Mouse (Mus musculus): ENCODE results near the gene Iqschfp. TPM values are rescaled to one million over a fixed set of nuclear protein-coding genes. Genes with fewer than 3 reads are reported as not detected.

Iqschfp gene
- total and polyA plus RNA-seq, 2 experiments from 2014 or later: not detected

GRCm38 (mm10) chr3:68239887-68240286 lies 347.9 kb downstream of the Iqschfp start:
- H3K9ac ChIP-seq (replicated peaks; ENCODE audit: low read depth, low read length): no peak overlapping the region
- no peaks in the 10 kb centered on the region for H3K4me1 ChIP-seq (ENCODE audit: control insufficient read depth, insufficient read depth)
- no peak for ATAC-seq (ENCODE audit: insufficient read depth, low read depth)
- H3K9me3 ChIP-seq (replicated peaks; ENCODE audit: control insufficient read depth, low read length): no peaks in the 10 kb centered on the region
- TF ChIP-seq EP300 (IDR thresholded peaks at IDR 0.05; ENCODE audit: low read depth) (no peak), CTCF (IDR thresholded peaks at IDR 0.05; ENCODE audit: low read depth) (no peak)
- no peak overlapping the region for H3K27ac ChIP-seq (ENCODE audit: low read depth)
- H3K4me2 ChIP-seq (ENCODE audit: low read depth, low read length): no peak overlapping the region
- H3K27me3 ChIP-seq (ENCODE audit: control insufficient read depth, insufficient read depth, low read length): no peaks in the 10 kb centered on the region
- 71% methylated on average over 2 of the region's 2 CpGs for WGBS
- DNase-seq (ENCODE audit: low spot score): no peak
- no peak overlapping the region for H3K4me3 ChIP-seq (ENCODE audit: low read depth, low read length)
- no peaks in the 10 kb centered on the region for H3K36me3 ChIP-seq (replicated peaks; ENCODE audit: control insufficient read depth, insufficient read depth, low read length)

- Histone ChIP-seq H3K4me1 (ENCODE audit: control insufficient read depth, insufficient read depth) (no peaks in the 10 kb centered on the region), H3K9me3 (replicated peaks; ENCODE audit: control insufficient read depth, low read length) (no peaks in the 10 kb centered on the region), H3K4me2 (ENCODE audit: low read depth, low read length) (no peak overlapping the region), H3K27ac (ENCODE audit: low read depth) (no peak overlapping the region), H3K9ac (replicated peaks; ENCODE audit: low read depth, low read length) (no peak overlapping the region), H3K4me3 (ENCODE audit: low read depth, low read length) (no peak overlapping the region), H3K36me3 (replicated peaks; ENCODE audit: control insufficient read depth, insufficient read depth, low read length) (no peaks in the 10 kb centered on the region), H3K27me3 (ENCODE audit: control insufficient read depth, insufficient read depth, low read length) (no peaks in the 10 kb centered on the region)
- whole genome bisulfite sequencing: 55% methylated on average over 3 of the region's 3 CpGs
- no peak for DNase-seq (ENCODE audit: low spot score)
- TF ChIP-seq EP300 (IDR thresholded peaks at IDR 0.05; ENCODE audit: low read depth) (no peak), CTCF (IDR thresholded peaks at IDR 0.05; ENCODE audit: low read depth) (no peak)
- ATAC-seq (ENCODE audit: insufficient read depth, low read depth): no peak
Measured at GRCm38 (mm10) chr3:68243239-68243638, 351.2 kb downstream of the Iqschfp start.

- Histone ChIP-seq H3K9ac (replicated peaks; ENCODE audit: low read depth, low read length) (no peak overlapping the region), H3K4me1 (ENCODE audit: control insufficient read depth, insufficient read depth) (no peaks in the 10 kb centered on the region), H3K27me3 (ENCODE audit: control insufficient read depth, insufficient read depth, low read length) (no peaks in the 10 kb centered on the region), H3K4me2 (ENCODE audit: low read depth, low read length) (no peak overlapping the region), H3K4me3 (ENCODE audit: low read depth, low read length) (no peak overlapping the region), H3K36me3 (replicated peaks; ENCODE audit: control insufficient read depth, insufficient read depth, low read length) (no peaks in the 10 kb centered on the region), H3K9me3 (replicated peaks; ENCODE audit: control insufficient read depth, low read length) (no peaks in the 10 kb centered on the region), H3K27ac (ENCODE audit: low read depth) (no peak overlapping the region)
- ATAC-seq (ENCODE audit: insufficient read depth, low read depth) (no peak), DNase-seq (ENCODE audit: low spot score) (no peak)
- TF ChIP-seq CTCF (IDR thresholded peaks at IDR 0.05; ENCODE audit: low read depth) (no peak), EP300 (IDR thresholded peaks at IDR 0.05; ENCODE audit: low read depth) (no peak)
- 41% methylated on average over 4 of the region's 4 CpGs for WGBS
Measured at GRCm38 (mm10) chr3:68246154-68246553, 354.1 kb downstream of the Iqschfp start.

DNA sequence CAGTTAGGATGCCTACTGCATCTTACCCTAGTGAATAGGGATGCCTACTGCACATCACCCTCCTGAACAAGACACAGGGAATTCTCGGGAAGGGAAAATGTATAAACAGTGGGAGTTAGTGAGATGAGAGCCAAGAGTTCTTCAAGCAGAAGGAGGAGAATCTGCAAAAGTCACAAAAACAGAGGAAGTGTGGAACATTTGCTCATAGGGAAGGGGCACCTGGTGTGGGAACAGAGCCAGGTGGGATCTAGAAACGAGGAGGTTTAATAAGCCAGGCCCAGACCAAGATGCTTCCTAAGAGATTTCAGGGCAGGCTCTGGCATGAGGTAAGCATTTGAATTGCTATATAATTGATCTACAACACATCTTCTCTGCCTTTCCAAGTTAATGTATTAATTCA lies 358.6 kb downstream of the Iqschfp start:
- WGBS: 57% methylated on average over 2 of the region's 2 CpGs
- Histone ChIP-seq H3K27me3 (ENCODE audit: control insufficient read depth, insufficient read depth, low read length) (no peaks in the 10 kb centered on the region), H3K27ac (ENCODE audit: low read depth) (no peak overlapping the region), H3K9me3 (replicated peaks; ENCODE audit: control insufficient read depth, low read length) (no peaks in the 10 kb centered on the region), H3K4me1 (ENCODE audit: control insufficient read depth, insufficient read depth) (no peaks in the 10 kb centered on the region), H3K9ac (replicated peaks; ENCODE audit: low read depth, low read length) (no peak overlapping the region), H3K4me3 (ENCODE audit: low read depth, low read length) (no peak overlapping the region), H3K36me3 (replicated peaks; ENCODE audit: control insufficient read depth, insufficient read depth, low read length) (no peaks in the 10 kb centered on the region), H3K4me2 (ENCODE audit: low read depth, low read length) (no peak overlapping the region)
- no peak for TF ChIP-seq EP300 (IDR thresholded peaks at IDR 0.05; ENCODE audit: low read depth)
- TF ChIP-seq CTCF (IDR thresholded peaks at IDR 0.05; ENCODE audit: low read depth): no peak
- no peak for ATAC-seq (ENCODE audit: insufficient read depth, low read depth)
- DNase-seq (ENCODE audit: low spot score): no peak

- Histone ChIP-seq H3K4me2 (ENCODE audit: low read depth, low read length) (no peak overlapping the region), H3K9ac (replicated peaks; ENCODE audit: low read depth, low read length) (no peak overlapping the region), H3K27ac (ENCODE audit: low read depth) (no peak overlapping the region), H3K4me3 (ENCODE audit: low read depth, low read length) (no peak overlapping the region), H3K27me3 (ENCODE audit: control insufficient read depth, insufficient read depth, low read length) (no peaks in the 10 kb centered on the region), H3K4me1 (ENCODE audit: control insufficient read depth, insufficient read depth) (no peaks in the 10 kb centered on the region), H3K9me3 (replicated peaks; ENCODE audit: control insufficient read depth, low read length) (no peaks in the 10 kb centered on the region), H3K36me3 (replicated peaks; ENCODE audit: control insufficient read depth, insufficient read depth, low read length) (no peaks in the 10 kb centered on the region)
- ATAC-seq (ENCODE audit: insufficient read depth, low read depth): no peak
- TF ChIP-seq EP300 (IDR thresholded peaks at IDR 0.05; ENCODE audit: low read depth) (no peak), CTCF (IDR thresholded peaks at IDR 0.05; ENCODE audit: low read depth) (no peak)
- no peak for DNase-seq (ENCODE audit: low spot score)
- 67% methylated on average over 1 of the region's 1 CpGs for WGBS
Measured at GRCm38 (mm10) chr3:68252335-68252734, 360.3 kb downstream of the Iqschfp start.

DNA sequence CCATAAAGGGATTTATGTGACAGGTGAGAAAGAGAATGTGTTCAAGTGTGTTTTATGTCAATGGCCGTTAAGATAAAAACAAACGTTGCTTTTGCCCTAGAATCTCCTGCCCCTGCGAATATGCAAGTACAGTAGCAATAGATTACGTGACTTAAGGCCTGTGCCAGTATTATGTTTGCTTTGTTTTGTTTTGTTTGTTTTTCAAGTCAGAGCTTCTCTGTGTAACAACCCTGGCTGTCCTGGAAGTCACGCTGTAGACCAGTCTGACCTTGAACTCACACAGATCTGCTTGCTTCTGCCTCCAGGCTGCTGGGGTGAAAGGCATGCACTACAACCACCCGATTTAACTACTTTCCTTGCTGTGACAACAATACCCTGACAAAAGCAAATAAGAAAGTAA lies 370.3 kb downstream of the Iqschfp start:
- no peak overlapping the region for H3K4me3 ChIP-seq (ENCODE audit: low read depth, low read length)
- no peaks in the 10 kb centered on the region for H3K36me3 ChIP-seq (replicated peaks; ENCODE audit: control insufficient read depth, insufficient read depth, low read length)
- TF ChIP-seq EP300 (IDR thresholded peaks at IDR 0.05; ENCODE audit: low read depth): no peak
- TF ChIP-seq CTCF (IDR thresholded peaks at IDR 0.05; ENCODE audit: low read depth): no peak
- WGBS: 56% methylated on average over 6 of the region's 6 CpGs
- no peak overlapping the region for H3K4me2 ChIP-seq (ENCODE audit: low read depth, low read length)
- no peak for DNase-seq (ENCODE audit: low spot score)
- no peaks in the 10 kb centered on the region for H3K27me3 ChIP-seq (ENCODE audit: control insufficient read depth, insufficient read depth, low read length)
- no peak overlapping the region for H3K27ac ChIP-seq (ENCODE audit: low read depth)
- no peaks in the 10 kb centered on the region for H3K4me1 ChIP-seq (ENCODE audit: control insufficient read depth, insufficient read depth)
- H3K9me3 ChIP-seq (replicated peaks; ENCODE audit: control insufficient read depth, low read length): no peaks in the 10 kb centered on the region
- no peak for ATAC-seq (ENCODE audit: insufficient read depth, low read depth)
- H3K9ac ChIP-seq (replicated peaks; ENCODE audit: low read depth, low read length): no peak overlapping the region
